Mouse (Mus musculus) spleen, embryonic (tissue): Measurements from ENCODE around the gene Fitm1.

Experiments
- CTCF ChIA-PET: fragments of 350-600 bp; sonication (Branson Sonifier 250); formaldehyde crosslinking; loops from one replicate; lab custom pipeline; 2022; lab: Charles Lee

Fitm1 gene

DNA sequence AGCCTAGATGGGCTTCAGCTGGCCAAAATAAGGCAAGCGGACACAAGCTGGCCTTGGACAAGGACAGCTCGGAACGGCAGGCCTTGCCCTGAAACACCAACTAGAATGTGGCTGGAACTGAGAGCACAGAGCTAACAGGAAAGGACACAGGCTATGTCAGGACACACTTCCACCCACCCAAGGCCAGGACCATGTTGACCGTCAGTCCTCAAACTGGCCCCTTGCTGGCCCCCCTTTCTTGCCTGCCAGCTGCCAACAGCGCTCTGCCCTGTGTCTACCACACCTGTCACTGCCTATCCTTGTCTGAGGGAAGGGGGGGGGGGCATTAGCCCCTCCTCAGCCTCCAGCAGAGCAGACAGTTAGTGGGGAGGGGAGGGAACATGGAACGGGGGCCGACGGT lies at the start of gene Fitm1:
Gene Fitm1, plus strand, starts transcription at position 316 of the 400 bp plus-strand sequence.
- CTCF ChIA-PET = interaction anchor here (0.7 to 0.8 kb wide), 2 partner anchors 13 to 26 kb away, joined by 10 to 16 read pairs; no protein-coding TSS in a partner anchor

DNA sequence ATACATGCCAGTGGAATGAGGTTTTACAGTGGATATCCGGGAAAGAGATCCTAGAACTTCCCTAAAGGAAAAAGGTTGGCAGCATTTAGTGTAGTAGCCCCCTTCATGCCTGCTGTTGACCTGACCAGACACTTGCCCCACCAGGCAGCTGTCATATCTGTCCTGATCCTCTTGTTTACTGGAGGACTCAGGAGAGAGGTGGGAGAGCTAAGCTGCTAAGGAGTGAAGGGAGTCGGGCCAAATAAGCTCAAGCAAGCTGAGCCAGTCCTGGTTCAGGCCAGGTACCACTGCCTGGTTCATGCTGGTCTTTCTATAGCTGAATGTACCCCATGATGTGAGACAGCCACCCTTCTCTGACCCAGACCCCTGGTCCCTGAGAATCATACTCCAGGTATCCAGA lies 48.7 kb upstream of the Fitm1 start:
- CTCF ChIA-PET = interaction anchor here (0.9 kb wide), 1 partner anchor 48 kb away, joined by 5 read pairs; no protein-coding TSS in a partner anchor

DNA sequence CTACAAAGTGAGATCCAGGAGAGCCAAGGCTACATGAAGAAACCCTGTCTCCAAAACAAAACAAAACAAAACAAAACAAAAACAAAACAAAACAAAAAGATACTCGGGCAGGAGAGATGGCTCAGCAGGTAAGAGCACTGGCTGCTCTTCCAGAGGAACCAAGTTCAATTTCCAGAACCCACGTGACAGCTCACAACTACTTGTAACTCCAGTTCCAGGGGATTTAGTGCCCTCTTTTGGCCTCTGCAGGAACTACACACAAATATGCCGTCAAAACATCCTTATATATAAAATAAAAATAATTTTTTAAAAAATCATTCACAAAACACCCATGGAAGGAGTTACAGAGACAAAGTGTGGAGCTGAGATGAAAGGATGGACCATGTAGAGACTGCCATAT lies 47.5 kb upstream of the Fitm1 start:
- CTCF ChIA-PET = interaction anchor here (0.6 to 0.7 kb wide), 2 partner anchors 52 to 58 kb away, joined by 4 to 5 read pairs; no protein-coding TSS in a partner anchor

DNA sequence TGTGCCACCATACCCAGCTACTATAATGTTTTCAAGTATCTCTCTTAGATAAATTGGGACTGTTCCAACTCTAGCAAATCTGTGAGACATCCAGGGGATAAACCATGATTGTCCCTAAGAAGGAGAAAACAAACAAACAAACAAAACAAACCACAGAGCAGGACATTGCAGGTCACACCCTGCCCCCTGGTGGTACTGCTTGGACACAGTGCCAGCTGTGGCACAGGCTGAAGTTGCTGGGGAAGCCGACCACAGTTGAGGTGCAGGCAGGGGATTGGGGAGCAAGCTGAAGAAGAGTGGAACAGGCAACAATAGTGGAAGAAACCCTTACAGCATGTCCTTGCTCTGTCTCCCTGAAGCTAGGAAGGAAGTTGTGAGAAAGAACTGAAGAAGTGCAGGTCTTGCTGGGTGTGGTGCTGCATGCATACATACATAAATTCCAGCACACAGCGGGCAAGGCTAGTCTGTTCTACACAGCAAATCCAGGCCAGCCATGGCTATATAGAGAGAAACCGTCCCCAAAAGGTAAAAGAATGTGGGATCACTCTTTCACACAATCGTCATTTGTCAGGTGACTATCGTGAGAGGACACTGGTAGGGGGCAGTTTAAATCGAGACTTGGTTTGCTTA lies 39.2 kb upstream of the Fitm1 start:
- CTCF ChIA-PET = interaction anchor here (1.3 kb wide), 1 partner anchor 21 kb away, joined by 4 read pairs; no protein-coding TSS in a partner anchor

DNA sequence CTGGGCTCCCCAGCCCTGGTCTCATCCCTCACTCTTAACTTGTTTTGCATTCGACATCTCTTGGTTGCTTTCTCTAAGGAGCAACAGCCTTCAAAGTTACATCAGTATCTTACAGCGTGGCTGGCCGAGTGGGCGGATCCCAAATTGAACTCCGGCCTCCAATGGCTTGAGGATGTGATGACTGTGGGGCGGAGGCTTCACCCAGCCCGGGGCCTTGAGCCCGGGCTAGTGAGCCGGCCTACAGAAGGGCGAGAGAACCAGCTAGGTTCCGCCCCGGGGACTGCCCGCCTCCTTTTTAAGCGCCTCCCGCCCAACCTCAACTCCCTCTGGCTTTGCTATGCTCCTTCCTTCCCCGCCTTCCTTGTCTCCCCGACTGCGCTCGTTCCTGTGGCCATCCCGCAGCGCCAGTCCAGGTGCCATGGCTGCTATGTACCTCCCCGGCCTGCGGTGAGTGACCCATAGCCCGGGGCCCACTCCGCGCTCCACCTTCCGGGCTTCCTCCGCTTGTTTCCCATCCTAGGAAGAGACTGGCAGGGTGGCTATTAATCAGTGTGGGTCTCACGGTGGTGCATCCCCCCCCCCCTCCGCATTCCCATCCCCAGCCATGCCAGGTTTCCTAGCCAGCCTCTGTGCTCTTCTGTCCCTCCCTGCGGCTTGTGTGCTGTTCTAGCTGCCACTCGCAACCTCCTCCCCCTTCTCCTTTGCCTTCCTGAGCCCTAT lies 35.2 kb upstream of the Fitm1 start, which contains the start of gene Pck2:
Gene Pck2, plus strand, starts transcription at position 200 of the 720 bp plus-strand sequence.
- CTCF ChIA-PET = interaction anchor here (0.6 to 1.4 kb wide), 3 partner anchors 13 to 60 kb away, joined by 4 to 7 read pairs (median 5); no protein-coding TSS in a partner anchor

DNA sequence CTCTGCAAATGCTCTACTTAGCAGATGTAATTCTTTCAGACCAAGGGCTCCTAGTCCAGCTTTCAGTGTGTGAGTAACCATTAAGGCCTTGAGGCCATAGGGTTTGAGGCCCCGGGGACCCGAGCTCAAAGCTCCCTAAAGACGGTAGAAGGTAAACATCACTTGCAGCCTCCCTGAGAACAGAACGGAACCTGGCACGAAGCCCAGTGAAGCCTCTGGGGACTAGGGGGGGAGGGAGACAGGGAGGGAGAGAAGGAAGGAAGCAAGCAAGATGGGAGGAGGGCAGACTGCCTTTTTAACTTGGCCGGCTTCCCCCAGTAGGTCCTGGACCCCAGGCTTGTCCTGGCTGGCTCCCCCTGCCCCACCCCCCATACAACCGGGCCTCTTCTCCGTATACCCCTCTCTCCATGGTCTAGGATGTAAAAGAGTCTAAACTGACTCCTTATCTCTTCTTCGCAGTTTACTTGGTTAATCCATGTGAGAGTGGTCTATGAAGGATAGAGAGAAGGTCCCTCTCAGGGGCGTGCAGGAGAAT lies 34.6 kb upstream of the Fitm1 start:
- CTCF ChIA-PET = interaction anchor here (0.7 to 1.4 kb wide), 2 partner anchors 13 to 16 kb away, joined by 4 to 5 read pairs; no protein-coding TSS in a partner anchor

DNA sequence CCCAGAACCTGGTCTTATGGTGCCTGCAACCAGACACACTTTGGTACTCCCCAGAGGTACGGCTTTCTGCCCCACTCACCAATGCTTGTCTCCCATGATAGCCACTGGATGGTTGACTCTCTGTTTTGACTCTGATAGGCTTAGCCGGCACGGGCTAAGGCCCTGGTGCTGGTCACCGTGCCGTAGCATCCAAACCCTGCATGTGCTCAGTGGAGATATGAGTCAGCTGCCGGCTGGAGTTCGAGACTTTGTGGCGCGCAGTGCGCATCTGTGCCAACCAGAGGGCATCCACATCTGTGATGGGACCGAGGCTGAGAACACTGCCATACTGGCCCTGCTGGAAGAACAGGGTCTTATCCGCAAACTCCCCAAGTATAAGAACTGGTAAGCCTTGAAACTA lies 33.1 kb upstream of the Fitm1 start:
- CTCF ChIA-PET = interaction anchor here (0.7 kb wide), 1 partner anchor 14 kb away, joined by 7 read pairs; no protein-coding TSS in a partner anchor

DNA sequence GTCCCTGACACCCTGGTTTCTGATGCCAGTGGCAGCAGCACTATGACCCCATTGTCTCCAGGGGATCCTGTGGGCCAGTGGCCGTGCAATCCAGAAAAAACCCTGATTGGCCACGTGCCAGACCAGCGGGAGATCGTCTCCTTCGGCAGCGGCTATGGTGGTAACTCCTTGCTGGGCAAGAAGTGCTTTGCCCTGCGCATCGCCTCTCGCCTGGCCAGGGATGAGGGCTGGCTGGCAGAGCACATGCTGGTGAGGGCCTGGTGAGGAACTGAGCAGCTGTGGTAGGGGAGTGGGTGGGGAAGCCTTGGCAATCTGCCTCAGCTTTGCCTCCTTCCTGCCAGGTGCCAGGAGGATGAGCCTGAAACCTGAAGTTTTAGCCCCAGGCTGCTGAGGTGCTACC lies 31.1 kb upstream of the Fitm1 start:
- CTCF ChIA-PET = no interaction called here

DNA sequence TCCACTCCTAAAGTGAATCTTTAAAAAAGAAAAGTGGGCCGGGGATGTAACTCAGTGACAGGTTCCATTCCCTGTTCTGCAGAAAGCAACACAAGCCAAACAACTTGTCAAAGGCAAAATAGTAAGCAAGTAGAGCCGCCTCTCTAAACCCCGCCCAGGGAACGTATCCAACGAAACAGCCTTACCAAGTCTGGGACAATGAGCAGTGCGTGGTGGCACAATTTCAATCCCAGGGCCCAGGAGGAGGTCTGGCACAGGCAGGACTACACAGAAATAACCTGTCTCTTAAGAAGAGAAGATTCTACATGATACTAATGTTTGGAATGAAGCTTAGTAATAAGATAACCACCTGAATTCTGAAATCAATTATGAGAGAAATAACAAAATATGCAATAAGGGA lies 25.2 kb upstream of the Fitm1 start:
- CTCF ChIA-PET = no interaction called here

DNA sequence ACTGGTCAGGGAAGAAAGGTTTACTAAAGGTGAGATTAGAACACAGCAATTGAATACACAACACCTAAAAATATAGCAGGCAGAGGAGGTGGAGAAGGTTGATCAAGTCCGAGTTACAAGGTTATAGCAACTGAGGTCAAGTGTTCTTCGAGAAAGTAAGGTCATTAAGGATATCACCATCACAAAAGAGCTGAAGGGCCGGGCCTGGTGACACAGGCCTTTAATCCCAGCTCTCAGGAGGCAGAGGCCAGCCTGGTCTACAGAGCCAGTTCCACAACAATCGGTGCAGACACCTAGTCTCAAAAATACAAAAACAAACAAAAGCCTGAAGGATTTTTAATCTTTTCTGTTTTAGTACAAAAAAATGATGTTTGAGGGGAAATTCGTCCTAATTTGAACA lies 24.1 kb upstream of the Fitm1 start:
- CTCF ChIA-PET = no interaction called here

DNA sequence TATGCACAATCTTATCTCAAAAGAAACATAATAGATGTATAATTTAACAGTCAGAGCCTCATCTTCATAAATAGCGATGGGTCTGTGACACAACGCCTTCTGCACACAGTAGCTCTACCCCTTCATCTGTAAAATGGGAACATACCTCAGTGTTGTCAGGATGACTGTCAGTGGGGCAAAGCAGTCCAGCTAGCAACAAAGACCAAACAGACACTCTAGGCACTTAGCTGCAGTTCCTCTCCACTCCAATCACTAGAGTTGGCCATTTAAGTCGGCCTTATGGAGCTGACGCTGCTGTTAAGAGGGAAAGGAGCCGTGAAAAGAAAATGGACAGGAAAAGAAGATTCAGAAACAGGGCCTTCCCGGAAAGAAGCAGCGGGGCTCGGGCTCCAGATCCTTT lies 23.6 kb upstream of the Fitm1 start:
- CTCF ChIA-PET = no interaction called here

DNA sequence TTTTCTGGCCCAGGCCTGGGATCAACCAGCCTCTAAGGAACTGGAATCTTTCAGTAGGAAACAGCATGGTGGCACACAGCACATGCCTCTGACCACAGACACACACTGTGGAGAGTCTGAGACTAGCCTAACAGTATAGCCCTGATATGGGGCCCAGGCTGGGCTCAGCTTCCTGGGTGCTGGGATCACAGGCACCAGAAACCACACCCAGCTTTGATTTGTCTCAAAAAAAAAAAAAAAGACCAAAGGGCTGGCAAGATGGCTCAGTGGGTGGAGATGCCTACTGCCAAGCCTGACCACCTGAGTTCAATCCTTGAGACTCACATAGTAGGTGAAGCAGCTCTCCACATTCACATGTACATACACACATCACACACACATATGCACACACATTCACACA lies 20.8 kb upstream of the Fitm1 start:
- CTCF ChIA-PET = interaction anchor here (0.6 kb wide), 1 partner anchor 33 kb away, joined by 6 read pairs; no protein-coding TSS in a partner anchor

DNA sequence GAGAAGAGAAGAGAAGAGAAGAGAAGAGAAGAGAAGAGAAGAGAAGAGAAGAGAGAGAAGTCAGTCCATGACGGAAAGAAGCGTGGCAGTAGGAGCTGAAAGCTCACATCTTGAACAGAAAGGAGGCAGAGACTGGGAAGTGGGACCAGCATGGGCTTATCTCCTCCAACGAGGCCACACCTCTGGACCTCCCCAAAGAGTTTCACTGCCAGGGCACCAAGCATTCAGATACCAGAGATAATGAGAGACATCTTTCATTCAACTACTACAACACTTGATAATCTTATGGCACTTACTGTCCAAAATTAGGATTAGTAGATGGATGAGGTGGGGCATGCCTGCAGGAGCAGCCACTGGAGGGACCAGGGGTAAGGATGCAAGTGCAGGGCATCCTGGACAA lies 19.6 kb upstream of the Fitm1 start:
- CTCF ChIA-PET = interaction anchor here (0.5 to 1.3 kb wide), 5 partner anchors 14 to 396 kb away, joined by 3 to 7 read pairs (median 5); no protein-coding TSS in a partner anchor

DNA sequence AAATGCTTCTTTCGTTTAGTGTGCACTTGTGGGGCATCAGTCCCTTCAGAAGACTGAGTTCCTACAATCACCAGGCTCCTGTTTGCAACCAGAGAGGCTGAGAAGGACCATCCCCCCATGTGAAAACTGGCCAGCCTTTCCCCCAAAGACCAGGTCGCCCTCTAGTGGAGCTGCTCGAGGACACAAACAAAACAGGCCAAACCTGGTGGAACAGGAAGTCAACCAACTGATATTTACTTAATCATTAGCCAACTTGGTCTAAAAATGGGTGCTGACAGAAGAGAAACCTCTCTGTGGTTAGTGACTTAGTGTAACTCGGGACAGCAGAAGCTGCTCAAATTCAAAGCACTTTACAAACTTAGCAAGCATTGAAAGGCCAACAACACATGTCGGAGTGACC lies 18.4 kb upstream of the Fitm1 start:
- CTCF ChIA-PET = interaction anchor here (0.6 to 1.3 kb wide), 5 partner anchors 16 to 76 kb away, joined by 3 to 5 read pairs (median 4); no protein-coding TSS in a partner anchor

DNA sequence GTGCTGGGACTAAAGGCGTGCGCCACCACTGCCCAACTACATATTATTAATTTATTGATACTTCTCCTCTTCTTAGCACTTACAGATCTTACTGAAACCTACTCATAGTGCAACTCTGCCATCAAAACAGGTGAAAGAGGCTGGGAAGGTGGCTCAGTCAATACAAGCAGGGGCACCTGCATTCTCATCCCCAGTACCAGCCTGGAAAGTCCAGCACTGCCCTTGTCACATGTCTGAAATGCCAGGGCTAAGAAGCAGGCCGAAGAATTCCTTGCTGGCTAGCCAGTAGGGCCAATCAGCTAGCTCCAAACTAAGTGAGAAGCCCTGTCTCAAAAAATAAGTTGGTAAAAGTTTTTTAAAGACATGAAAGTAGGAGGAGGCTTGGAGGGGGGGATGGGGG lies 17.8 kb upstream of the Fitm1 start:
- CTCF ChIA-PET = interaction anchor here (0.7 to 0.9 kb wide), 4 partner anchors 22 to 62 kb away, joined by 3 to 4 read pairs (median 3); no protein-coding TSS in a partner anchor

DNA sequence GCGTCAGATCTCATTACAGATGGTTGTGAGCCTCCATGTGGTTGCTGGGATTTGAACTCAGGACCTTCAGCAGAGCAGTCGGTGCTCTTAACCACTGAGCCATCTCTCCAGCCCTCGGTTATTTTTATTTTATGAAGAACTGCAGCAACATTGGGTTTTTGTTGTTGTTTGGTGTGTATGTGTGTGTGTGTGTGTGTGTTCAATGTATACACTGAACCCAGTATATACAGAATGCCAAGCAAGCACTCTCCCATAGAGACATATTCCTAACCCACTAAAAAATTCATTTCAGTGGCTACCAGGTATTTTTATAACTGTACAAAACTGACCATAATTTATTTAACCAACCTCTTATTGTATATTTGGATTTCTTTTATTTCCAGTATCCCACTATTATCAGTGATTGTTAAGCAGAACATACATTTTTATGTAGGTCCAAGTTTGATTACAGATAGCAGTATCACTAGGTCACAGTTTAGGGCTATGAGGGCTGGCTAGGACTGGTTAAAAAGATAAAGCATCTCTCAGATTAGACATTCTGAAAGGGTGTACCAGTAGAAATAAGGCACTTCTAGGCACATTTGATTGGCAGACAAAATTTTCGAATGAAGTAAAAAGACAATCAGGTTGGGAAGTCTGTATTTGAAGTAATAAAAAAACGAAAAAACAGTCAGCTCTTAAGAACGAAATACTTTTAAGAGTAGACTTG lies 16.5 kb upstream of the Fitm1 start:
- CTCF ChIA-PET = interaction anchor here (0.7 kb wide), 1 partner anchor 189 kb away, joined by 4 read pairs; no protein-coding TSS in a partner anchor

DNA sequence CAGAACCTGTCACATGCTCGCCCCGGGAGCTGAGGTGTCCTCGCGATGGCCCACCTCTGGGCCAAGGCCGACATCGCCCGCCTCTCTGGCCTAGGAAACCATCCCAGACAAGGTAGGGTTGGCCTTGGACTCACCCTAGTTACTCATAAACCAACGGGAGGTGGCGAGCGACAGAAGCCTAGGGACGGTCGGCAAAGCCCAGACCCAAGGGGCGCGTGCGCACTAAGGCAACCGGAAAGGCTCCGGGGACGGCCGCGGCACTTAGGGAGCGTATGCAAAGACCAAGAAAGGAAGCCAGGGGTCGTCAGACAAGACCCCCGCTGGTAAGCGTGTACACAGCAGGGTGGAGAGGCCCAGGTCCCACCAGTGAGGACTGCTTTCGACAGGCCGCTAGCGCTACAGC lies 15.6 kb upstream of the Fitm1 start, which contains the start of gene Dcaf11:
Gene Dcaf11, plus strand, starts transcription at position 208 of the 403 bp plus-strand sequence.
- CTCF ChIA-PET = no interaction called here

DNA sequence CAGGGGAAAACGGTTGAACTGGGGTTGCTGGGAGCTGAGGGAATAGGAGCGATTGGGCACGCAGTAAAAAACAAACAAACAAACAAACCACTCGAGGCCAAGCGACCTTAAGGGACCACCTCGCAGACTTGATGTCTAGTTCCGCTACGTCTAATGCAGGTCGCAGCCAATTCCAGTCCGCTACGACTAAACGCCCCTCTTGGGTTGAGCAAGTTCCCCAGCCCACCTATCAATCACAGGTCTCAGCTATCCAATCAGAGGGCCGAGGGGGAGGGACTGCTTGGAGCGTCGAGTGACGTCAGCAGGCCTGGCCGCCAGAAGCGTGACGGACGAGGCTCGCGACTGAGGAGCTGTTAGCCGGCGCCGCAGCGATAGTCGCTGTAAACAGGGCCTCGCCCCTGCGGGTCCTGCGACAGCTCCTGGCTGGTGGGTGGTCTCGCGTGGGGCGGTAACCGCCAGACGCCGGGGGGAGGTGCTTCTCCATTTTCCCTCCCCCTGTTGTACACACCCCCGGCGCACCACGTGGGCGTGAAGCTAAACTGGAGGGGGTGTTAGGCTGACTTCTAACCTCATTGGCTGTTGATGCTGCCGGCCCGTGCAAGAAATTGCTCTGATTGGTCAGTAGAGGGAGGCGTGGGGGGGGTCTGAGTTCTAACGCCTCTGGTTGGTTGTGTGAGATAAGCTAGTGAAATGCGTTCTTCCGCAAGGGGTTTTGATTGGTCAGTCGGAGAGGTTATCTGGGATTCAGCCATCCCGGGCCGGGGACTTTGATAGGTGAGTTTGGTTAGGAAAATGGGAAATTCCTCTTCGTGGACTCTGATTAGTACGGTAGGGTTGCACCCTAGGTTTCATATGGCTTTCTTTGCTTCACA lies 15.0 kb upstream of the Fitm1 start, which contains the start of gene A730061H03Rik:
Gene A730061H03Rik, minus strand, starts transcription at position 205 of the 872 bp plus-strand sequence.
- CTCF ChIA-PET = interaction anchor here (0.7 kb wide), 1 partner anchor 25 kb away, joined by 3 read pairs; the partner anchor contains the start of gene Emc9

DNA sequence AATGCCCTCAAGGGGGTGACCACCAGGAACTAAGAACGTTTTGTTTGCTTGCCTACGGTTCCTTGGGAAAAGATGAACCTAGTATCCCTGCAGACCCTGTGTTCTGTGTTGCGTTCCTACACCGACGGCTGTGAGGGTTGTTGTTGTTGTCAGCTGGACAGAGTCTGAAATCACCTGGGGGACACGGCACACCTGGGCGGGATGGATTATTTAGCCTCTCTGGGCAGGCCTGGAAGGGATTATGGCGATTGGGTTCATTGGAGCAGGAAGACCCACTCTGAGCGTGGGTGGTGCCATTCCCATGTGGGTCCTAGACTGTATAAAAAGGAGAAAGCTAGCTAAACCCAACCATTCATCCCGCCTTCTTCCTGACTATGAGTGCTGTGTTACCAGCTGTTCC lies 13.6 kb upstream of the Fitm1 start:
- CTCF ChIA-PET = interaction anchor here (0.5 kb wide), 1 partner anchor 10 kb away, joined by 18 read pairs; no protein-coding TSS in a partner anchor

DNA sequence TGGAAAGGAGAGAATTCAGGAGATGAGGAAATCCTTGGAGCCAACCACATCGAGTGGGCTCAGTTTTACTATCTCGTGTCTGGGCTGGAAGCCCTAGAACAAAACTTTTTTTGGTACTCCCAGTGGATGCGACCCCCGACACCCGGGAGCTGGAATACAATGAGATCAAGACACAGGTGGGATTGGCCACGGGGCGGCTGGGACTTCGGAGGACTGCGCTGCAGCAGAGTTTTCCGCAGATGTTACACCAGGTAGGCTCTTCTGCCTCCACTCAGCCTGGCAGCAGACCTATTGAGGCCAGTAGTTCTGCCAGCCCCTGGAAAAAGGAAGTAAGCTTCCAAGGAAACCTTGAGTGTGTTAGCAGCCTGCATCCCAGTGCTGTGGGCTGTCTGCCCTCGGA lies 12.2 kb upstream of the Fitm1 start:
- CTCF ChIA-PET = no interaction called here
